Mouse (Mus musculus) neural tube, embryonic 14.5 days (tissue): ENCODE measurements at regions not wholly inside any gene's neighbourhood (a gene's known extent, or its start where the extent isn't known, plus 50 kb on each side); places are given as distances from the start of the nearest gene placed in this dataset.
A peak's percentile ranks its signal among the peaks of the same experiment; 100 is the strongest.

Experiments
- ATAC-seq: fragments of 200-750 bp; cut with Nextera tagmentation; 2 replicates; pipeline ENCODE4 v1.8.0; 2017; ENCODE audit warnings: low read depth, mild to moderate bottlenecking, moderate TSS enrichment, moderate library complexity
- H3K27ac ChIP-seq: fragments of 300-500 bp; sonication (generic); 2 replicates; pipeline ENCODE4 v1.5.1; 2014; ENCODE audit warnings: low read depth, mild to moderate bottlenecking, control low read depth, low read length, moderate library complexity, mixed read lengths
- H3K27me3 ChIP-seq: fragments of 300-500 bp; sonication (generic); 2 replicates; pipeline ENCODE4 v1.6.1; 2014; ENCODE audit warnings: low read length; ENCODE audit not compliant: control insufficient read depth, insufficient read depth
- H3K36me3 ChIP-seq: fragments of 300-500 bp; sonication (generic); 2 replicates; pipeline ENCODE4 v1.6.1; 2014; ENCODE audit warnings: low read length, mixed read lengths; ENCODE audit not compliant: control insufficient read depth, insufficient read depth
- H3K4me1 ChIP-seq: fragments of 300-500 bp; sonication (generic); 2 replicates; pipeline ENCODE4 v1.6.1; 2014; ENCODE audit warnings: low read length; ENCODE audit not compliant: control insufficient read depth, insufficient read depth
- H3K4me2 ChIP-seq: fragments of 300-500 bp; sonication (generic); 2 replicates; pipeline ENCODE4 v1.6.1; 2014; ENCODE audit warnings: mild to moderate bottlenecking, low read depth, low read length, control low read depth
- H3K4me3 ChIP-seq: fragments of 300-500 bp; sonication (generic); 2 replicates; pipeline ENCODE4 v1.5.1; 2014; ENCODE audit warnings: low read depth, low read length, control low read depth, mixed read lengths
- H3K9ac ChIP-seq: fragments of 300-500 bp; sonication (generic); replicated peaks from 2 replicates; pipeline ENCODE4 v1.6.1; 2014; ENCODE audit warnings: low read depth, mild to moderate bottlenecking, control low read depth, low read length, mixed read lengths
- H3K9me3 ChIP-seq: fragments of 300-500 bp; sonication (generic); 2 replicates; pipeline ENCODE4 v1.6.1; 2016; ENCODE audit warnings: low read length; ENCODE audit not compliant: control insufficient read depth
- WGBS: fragments of 180-500 bp; shearing (Covaris S2); extraction: QIAGEN DNeasy Blood & Tissue Kit; methylation state at CpG from one replicate; pipeline ENCODE4 v1.1.7; 2014; 5-methylcytosine and 5-hydroxymethylcytosine counted together

- Histone ChIP-seq H3K4me1 (no peaks in the 10 kb centered on the region; the same call in 1 of the 2 replicates), H3K9ac (no peak overlapping the region), H3K9me3 (no peaks in the 10 kb centered on the region), H3K4me2 (no peak overlapping the region), H3K4me3 (no peak overlapping the region), H3K27me3 (no peaks in the 10 kb centered on the region), H3K36me3 (no peaks in the 10 kb centered on the region), H3K27ac (no peak overlapping the region)
- WGBS, result 63% methylated on average over 7 of the region's 7 CpGs
- no peak; the same call in 1 of the 2 replicates for ATAC-seq
Measured at GRCm38 (mm10) chr14:37276728-37277695, 141.9 kb upstream of the Ghitm start.

GRCm38 (mm10) chr14:37272063-37272462 lies 137.0 kb upstream of the Ghitm start:
- H3K27me3 ChIP-seq, result no peaks in the 10 kb centered on the region
- no peak overlapping the region for H3K27ac ChIP-seq
- no peak overlapping the region for H3K4me3 ChIP-seq
- peaks cover 11% of the 10 kb centered on the region for H3K4me1 ChIP-seq
- H3K4me2 ChIP-seq, result no peak overlapping the region
- no peak overlapping the region for H3K9ac ChIP-seq
- H3K9me3 ChIP-seq, result no peaks in the 10 kb centered on the region
- no peaks in the 10 kb centered on the region for H3K36me3 ChIP-seq
- WGBS, result 72% methylated on average over 2 of the region's 2 CpGs
- ATAC-seq, result no peak

- no peaks in the 10 kb centered on the region for H3K9me3 ChIP-seq
- H3K4me2 ChIP-seq, result no peak overlapping the region
- peak; percentile 91 for ATAC-seq
- 13% methylated on average over 6 of the region's 6 CpGs for WGBS
- H3K9ac ChIP-seq, result 0 out of 2 replicates have a peak overlapping the region, but pooled peaks have one; percentile 17
- H3K27me3 ChIP-seq, result no peaks in the 10 kb centered on the region
- no peak overlapping the region for H3K4me3 ChIP-seq
- H3K4me1 ChIP-seq, result peaks cover 11% of the 10 kb centered on the region
- H3K36me3 ChIP-seq, result no peaks in the 10 kb centered on the region
- H3K27ac ChIP-seq, result peak overlapping the region; percentile 25
Measured at GRCm38 (mm10) chr14:37271015-37271933, 136.2 kb upstream of the Ghitm start.

DNA sequence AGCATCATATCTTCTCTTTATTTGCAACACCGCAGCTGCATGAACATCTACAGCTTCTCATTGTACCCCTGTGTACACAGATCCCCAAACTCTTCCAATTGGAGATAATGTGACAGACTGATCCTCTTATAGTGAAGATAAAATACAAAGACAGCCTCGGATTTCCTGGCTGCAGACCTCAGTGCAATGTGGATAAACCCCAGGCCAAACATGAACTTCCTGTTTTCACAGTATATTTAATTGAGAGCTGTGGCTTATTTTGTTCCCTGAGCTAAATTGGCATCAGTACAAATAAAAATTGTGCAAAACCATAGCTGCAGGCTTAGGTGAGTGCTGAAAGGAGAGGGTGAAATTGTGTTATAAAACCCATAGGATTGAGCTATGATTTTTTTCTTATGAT lies 134.8 kb upstream of the Ghitm start:
- WGBS, result 73% methylated on average over 2 of the region's 2 CpGs
- H3K9ac ChIP-seq, result no peak overlapping the region
- no peaks in the 10 kb centered on the region for H3K36me3 ChIP-seq
- no peak overlapping the region for H3K4me3 ChIP-seq
- no peak for ATAC-seq
- no peak overlapping the region for H3K4me2 ChIP-seq
- peaks cover 11% of the 10 kb centered on the region for H3K4me1 ChIP-seq
- no peaks in the 10 kb centered on the region for H3K9me3 ChIP-seq
- no peak overlapping the region for H3K27ac ChIP-seq
- no peaks in the 10 kb centered on the region for H3K27me3 ChIP-seq

GRCm38 (mm10) chr14:37238632-37239032 lies 103.6 kb upstream of the Ghitm start:
- Histone ChIP-seq H3K4me1 (no peaks in the 10 kb centered on the region), H3K9me3 (no peaks in the 10 kb centered on the region), H3K9ac (no peak overlapping the region), H3K4me3 (no peak overlapping the region), H3K4me2 (no peak overlapping the region), H3K27ac (no peak overlapping the region), H3K27me3 (no peaks in the 10 kb centered on the region), H3K36me3 (no peaks in the 10 kb centered on the region)
- ATAC-seq, result peak; percentile 94
- 37% methylated on average over 4 of the region's 4 CpGs for WGBS

- H3K27ac ChIP-seq, result no peak overlapping the region
- H3K4me2 ChIP-seq, result no peak overlapping the region
- no peak for ATAC-seq
- no peak overlapping the region for H3K4me3 ChIP-seq
- no peaks in the 10 kb centered on the region for H3K36me3 ChIP-seq
- H3K4me1 ChIP-seq, result no peaks in the 10 kb centered on the region
- WGBS, result 87% methylated on average over 5 of the region's 5 CpGs
- no peak overlapping the region for H3K9ac ChIP-seq
- no peaks in the 10 kb centered on the region for H3K27me3 ChIP-seq
- no peaks in the 10 kb centered on the region for H3K9me3 ChIP-seq
Measured at GRCm38 (mm10) chr14:37237191-37237590, 102.1 kb upstream of the Ghitm start.

GRCm38 (mm10) chr14:37208256-37208655 lies 73.2 kb upstream of the Ghitm start:
- H3K4me2 ChIP-seq, result no peak overlapping the region
- H3K4me1 ChIP-seq, result no peaks in the 10 kb centered on the region
- H3K27me3 ChIP-seq, result no peaks in the 10 kb centered on the region
- H3K9me3 ChIP-seq, result no peaks in the 10 kb centered on the region
- H3K9ac ChIP-seq, result no peak overlapping the region
- H3K4me3 ChIP-seq, result no peak overlapping the region
- H3K36me3 ChIP-seq, result no peaks in the 10 kb centered on the region
- no peak overlapping the region for H3K27ac ChIP-seq
- ATAC-seq, result no peak

GRCm38 (mm10) chr14:37189795-37190194 lies 54.7 kb upstream of the Ghitm start:
- no peak overlapping the region for H3K9ac ChIP-seq
- ATAC-seq, result no peak
- H3K27me3 ChIP-seq, result no peaks in the 10 kb centered on the region
- 80% methylated on average over 5 of the region's 5 CpGs for WGBS
- no peak overlapping the region for H3K4me2 ChIP-seq
- H3K9me3 ChIP-seq, result no peaks in the 10 kb centered on the region
- no peak overlapping the region for H3K4me3 ChIP-seq
- no peak overlapping the region for H3K27ac ChIP-seq
- no peaks in the 10 kb centered on the region for H3K4me1 ChIP-seq
- no peaks in the 10 kb centered on the region for H3K36me3 ChIP-seq
